Mouse (Mus musculus) limb, embryonic 11.5 days (tissue): ENCODE measurements around the gene Tmem108. TPM values are rescaled to one million over a fixed set of nuclear protein-coding genes. Genes with fewer than 3 reads are reported as not detected.

ENCODE experiments used
- ATAC-seq: fragments of 200-750 bp; cut with Nextera tagmentation; 2 replicates; pipeline ENCODE4 v1.8.0; 2017; ENCODE audit warnings: low read depth; ENCODE audit not compliant: insufficient number of reproducible peaks, low FRiP score, low TSS enrichment
- DNase-seq: peaks from one replicate; pipeline ENCODE4 v3.0.0-alpha.2; 2015; ENCODE audit warnings: low spot score
- H3K27ac ChIP-seq: fragments of 300-500 bp; sonication (generic); replicated peaks from 2 replicates; pipeline ENCODE4 v1.5.1; 2014; ENCODE audit warnings: low read depth, mild to moderate bottlenecking, low read length
- H3K27me3 ChIP-seq: fragments of 300-500 bp; sonication (generic); 2 replicates; pipeline ENCODE4 v1.6.1; 2014; ENCODE audit warnings: mild to moderate bottlenecking, low read length, mixed read lengths; ENCODE audit not compliant: control insufficient read depth, insufficient read depth
- H3K36me3 ChIP-seq: fragments of 300-500 bp; sonication (generic); 2 replicates; pipeline ENCODE4 v1.6.1; 2014; ENCODE audit warnings: mild to moderate bottlenecking, low read length, moderate library complexity, mixed read lengths; ENCODE audit not compliant: control insufficient read depth, insufficient read depth
- H3K4me1 ChIP-seq: fragments of 300-500 bp; sonication (generic); 2 replicates; pipeline ENCODE4 v1.6.1; 2014; ENCODE audit warnings: low read length, mixed read lengths; ENCODE audit not compliant: control insufficient read depth, insufficient read depth
- H3K4me2 ChIP-seq: fragments of 300-500 bp; sonication (generic); 2 replicates; pipeline ENCODE4 v1.6.1; 2014; ENCODE audit warnings: low read depth, mild to moderate bottlenecking, moderate library complexity; ENCODE audit not compliant: severe bottlenecking
- H3K4me3 ChIP-seq: fragments of 300-500 bp; sonication (generic); 2 replicates; pipeline ENCODE4 v1.5.1; 2014; ENCODE audit warnings: low read depth, low read length
- H3K9ac ChIP-seq: fragments of 300-500 bp; sonication (generic); 2 replicates; pipeline ENCODE4 v1.6.1; 2014; ENCODE audit warnings: mild to moderate bottlenecking, low read length
- H3K9me3 ChIP-seq: fragments of 300-500 bp; sonication (generic); 2 replicates; pipeline ENCODE4 v1.6.1; 2016; ENCODE audit warnings: low read length; ENCODE audit not compliant: control insufficient read depth
- WGBS: fragments of 180-500 bp; shearing (Covaris S2); extraction: QIAGEN DNeasy Blood & Tissue Kit; methylation state at CpG from one replicate; pipeline ENCODE4 v1.1.7; 2014; 5-methylcytosine and 5-hydroxymethylcytosine counted together
- polyA plus RNA-seq: library from polyadenylated mRNA; unstranded; fragments of >200 nt; fragmentation: Nextera tagmentation; extraction: Ambion mirVana; gene quantifications from 2 replicates; pipeline ENCODE4 v1.2.1, GENCODE M21; 2014

The Tmem108 gene
- polyA plus RNA-seq, 1 experiment from 2014 or later = 11.9 TPM

DNA sequence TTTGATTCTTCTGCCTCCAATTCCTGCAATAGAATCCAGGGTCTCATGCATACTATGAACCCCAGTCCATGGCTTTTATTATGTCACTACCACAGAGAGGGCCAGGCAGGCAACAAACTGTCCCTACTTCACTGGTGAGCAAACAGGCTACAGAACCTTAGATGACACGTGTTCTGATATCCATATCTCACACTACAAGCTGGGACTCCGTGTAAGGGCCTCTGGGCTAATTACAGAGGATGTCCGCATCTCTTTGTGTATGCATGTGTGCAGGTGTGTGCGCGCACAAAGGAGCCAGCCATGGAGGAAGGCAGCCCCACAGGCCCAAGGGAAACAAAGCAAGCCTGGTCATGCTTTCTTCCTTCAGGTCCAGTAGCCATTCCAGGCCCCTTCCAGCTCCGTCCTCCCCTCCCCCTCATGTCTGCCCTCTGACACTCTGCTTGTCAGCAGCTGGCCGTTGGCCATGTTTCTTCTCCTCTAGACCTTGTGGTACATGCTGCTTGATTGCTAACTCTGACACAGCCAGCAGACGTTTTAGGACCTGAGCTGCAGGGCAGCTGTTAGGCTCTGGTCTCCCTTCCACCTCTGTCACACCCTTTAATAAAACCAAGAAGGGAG lies 280.9 kb downstream of the Tmem108 start:
- 0 out of 2 replicates have a peak overlapping the region, but pooled peaks have one; percentile 51 for H3K27ac ChIP-seq
- ATAC-seq (no peak), DNase-seq (peak; percentile 52)
- no peaks in the 10 kb centered on the region for H3K27me3 ChIP-seq
- H3K36me3 ChIP-seq = no peaks in the 10 kb centered on the region
- H3K4me2 ChIP-seq = no peak overlapping the region
- no peak overlapping the region for H3K4me3 ChIP-seq
- H3K9me3 ChIP-seq = no peaks in the 10 kb centered on the region
- H3K4me1 ChIP-seq = 0 out of 2 replicates have a peak, but pooled peaks cover 3% of the 10 kb centered on the region
- H3K9ac ChIP-seq = no peak overlapping the region
- 47% methylated on average over 8 of the region's 8 CpGs for WGBS

DNA sequence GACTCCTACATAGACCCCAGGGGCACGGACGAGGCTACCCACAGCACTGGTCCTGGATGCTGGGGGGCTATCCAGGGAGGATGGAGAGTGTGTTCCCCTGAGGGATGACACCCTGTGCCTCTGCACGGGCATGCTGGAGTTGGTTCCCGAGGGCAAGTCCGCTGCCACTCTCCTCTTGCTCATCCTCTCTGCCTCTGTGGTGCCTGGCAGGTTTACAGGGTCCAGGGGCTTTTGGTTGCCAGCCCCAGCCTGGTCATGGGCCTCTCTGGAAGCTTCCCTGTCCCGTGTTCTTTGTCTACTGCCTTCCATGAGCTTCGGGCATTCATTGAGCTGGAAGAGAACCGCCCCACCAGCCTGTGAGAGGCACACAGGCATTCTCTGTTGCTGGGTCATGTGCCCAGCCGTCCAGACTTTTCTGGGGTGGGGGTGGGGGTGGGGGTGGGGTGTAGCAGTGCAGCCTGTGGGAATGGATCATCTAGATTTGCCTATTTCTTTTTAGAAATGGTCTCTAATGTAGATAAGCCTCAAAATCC lies 281.5 kb downstream of the Tmem108 start, which contains the start of gene Bfsp2:
Gene Bfsp2, minus strand, starts transcription at position 377 of the 533 bp plus-strand sequence.
- H3K9me3 ChIP-seq = no peaks in the 10 kb centered on the region
- no peak within 1 kb of the TSS for H3K4me2 ChIP-seq
- H3K4me3 ChIP-seq = no peak within 1 kb of the TSS
- H3K27me3 ChIP-seq = no peaks in the 10 kb centered on the region
- 82% methylated on average over 9 of the region's 9 CpGs for WGBS
- DNase-seq (no peak), ATAC-seq (no peak)
- H3K27ac ChIP-seq = 0 out of 2 replicates have a peak within 1 kb of the TSS, but pooled peaks have one; percentile 51
- H3K9ac ChIP-seq = no peak within 1 kb of the TSS
- 0 out of 2 replicates have a peak, but pooled peaks cover 3% of the 10 kb centered on the region for H3K4me1 ChIP-seq
- H3K36me3 ChIP-seq = no peaks in the 10 kb centered on the region

DNA sequence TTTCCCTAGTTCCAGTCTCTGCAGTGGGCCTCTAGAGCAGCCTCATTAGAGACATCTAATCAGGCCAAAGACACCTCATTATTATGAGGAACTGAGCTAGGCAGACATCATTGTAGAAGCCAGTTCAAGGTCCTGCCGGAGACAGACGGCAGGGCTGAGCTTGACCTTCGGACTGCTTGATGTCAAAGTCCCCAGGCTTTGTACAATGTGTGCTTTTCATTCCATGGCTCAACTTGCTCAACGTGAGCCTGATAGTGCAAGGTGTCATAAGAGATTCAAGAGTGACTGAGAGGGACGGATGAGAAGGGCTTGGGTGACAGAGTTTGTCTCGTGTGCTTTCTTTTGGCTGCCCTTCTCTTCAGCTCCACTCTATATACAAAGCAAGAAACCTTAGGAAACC lies 286.2 kb downstream of the Tmem108 start:
- ATAC-seq = no peak
- 84% methylated on average over 6 of the region's 6 CpGs for WGBS

DNA sequence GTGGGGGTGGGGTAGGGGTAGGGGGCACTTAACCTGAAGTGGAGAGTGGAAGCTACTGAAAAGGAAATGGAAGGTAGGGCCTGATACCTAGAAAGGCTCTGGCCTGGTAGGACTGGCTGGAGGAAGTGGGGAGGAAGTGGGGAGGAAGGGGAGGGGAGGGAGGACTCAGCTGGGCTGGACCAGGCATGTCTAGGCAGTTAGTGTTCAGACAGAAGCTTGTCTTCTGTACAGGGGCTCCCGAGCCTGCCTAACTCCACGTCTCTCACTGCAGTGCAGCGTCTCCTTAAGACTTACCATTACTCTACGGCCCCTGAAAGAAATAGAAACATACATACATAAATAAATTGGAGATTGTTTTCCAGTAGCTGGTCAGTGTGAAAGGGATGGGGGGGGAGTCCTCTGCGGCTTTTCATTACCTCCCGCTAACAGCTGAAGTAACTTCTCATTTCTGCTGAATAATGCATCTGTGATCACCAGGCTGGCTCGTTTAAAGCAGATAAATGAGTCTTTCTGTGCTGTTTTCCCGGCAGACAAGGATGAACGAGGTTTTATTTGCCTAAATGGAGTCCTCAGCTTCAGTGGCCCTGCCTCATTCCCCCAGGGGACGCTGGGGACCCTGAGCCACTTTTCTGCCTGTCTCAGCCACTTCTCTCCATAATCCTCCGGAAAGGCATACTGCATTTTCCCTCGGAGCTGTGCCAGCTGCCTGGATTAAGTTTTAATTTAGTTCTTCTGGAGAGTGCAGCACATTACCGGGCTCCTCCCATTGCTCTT lies 287.5 kb downstream of the Tmem108 start:
- 0 out of 2 replicates have a peak overlapping the region, but pooled peaks have one; percentile 14 for H3K27ac ChIP-seq
- H3K4me3 ChIP-seq = no peak overlapping the region
- no peaks in the 10 kb centered on the region for H3K27me3 ChIP-seq
- DNase-seq (no peak), ATAC-seq (peak; percentile 21; the same call in 1 of the 2 replicates)
- 39% methylated on average over 13 of the region's 13 CpGs for WGBS
- H3K4me2 ChIP-seq = no peak overlapping the region
- no peaks in the 10 kb centered on the region for H3K9me3 ChIP-seq
- H3K4me1 ChIP-seq = peaks cover 7% of the 10 kb centered on the region; the same call in 1 of the 2 replicates
- no peak overlapping the region for H3K9ac ChIP-seq
- no peaks in the 10 kb centered on the region for H3K36me3 ChIP-seq

More for the DNA sequence above, 286.2 kb downstream of the Tmem108 start:
- H3K4me3 ChIP-seq = no peak overlapping the region
- H3K4me1 ChIP-seq = peaks cover 7% of the 10 kb centered on the region; the same call in 1 of the 2 replicates
- H3K27ac ChIP-seq = no peak overlapping the region
- no peaks in the 10 kb centered on the region for H3K36me3 ChIP-seq
- no peak overlapping the region for H3K4me2 ChIP-seq
- no peak for DNase-seq
- H3K27me3 ChIP-seq = no peaks in the 10 kb centered on the region
- H3K9me3 ChIP-seq = no peaks in the 10 kb centered on the region
- no peak overlapping the region for H3K9ac ChIP-seq

DNA sequence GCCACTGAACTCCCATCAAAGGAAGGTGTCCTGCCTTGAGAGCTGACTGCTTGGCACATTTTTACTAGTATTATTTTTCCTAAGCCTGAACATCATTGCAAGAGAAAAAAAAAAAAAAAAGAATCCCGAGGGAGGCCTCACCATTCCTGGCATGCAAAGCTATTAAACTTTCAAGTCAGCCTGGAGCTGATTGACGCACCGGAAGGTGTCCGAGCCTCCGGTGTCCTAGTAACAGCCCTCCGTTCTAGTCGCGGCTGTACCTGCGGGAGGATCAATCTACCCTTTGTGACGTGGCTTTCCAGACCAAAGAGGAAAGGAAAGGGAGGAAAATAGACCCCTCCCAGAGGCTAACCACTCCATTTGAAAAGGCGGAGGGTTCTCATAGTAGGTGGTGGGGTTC lies 289.9 kb downstream of the Tmem108 start:
- DNase-seq (peak; percentile 40), ATAC-seq (no peak)
- Histone ChIP-seq H3K27me3 (no peaks in the 10 kb centered on the region), H3K9ac (no peak overlapping the region), H3K36me3 (no peaks in the 10 kb centered on the region), H3K4me1 (peaks cover 7% of the 10 kb centered on the region; the same call in 1 of the 2 replicates), H3K4me2 (0 out of 2 replicates have a peak overlapping the region, but pooled peaks have one; percentile 12), H3K9me3 (no peaks in the 10 kb centered on the region), H3K27ac (no peak overlapping the region), H3K4me3 (no peak overlapping the region)
- 19% methylated on average over 11 of the region's 11 CpGs for WGBS

DNA sequence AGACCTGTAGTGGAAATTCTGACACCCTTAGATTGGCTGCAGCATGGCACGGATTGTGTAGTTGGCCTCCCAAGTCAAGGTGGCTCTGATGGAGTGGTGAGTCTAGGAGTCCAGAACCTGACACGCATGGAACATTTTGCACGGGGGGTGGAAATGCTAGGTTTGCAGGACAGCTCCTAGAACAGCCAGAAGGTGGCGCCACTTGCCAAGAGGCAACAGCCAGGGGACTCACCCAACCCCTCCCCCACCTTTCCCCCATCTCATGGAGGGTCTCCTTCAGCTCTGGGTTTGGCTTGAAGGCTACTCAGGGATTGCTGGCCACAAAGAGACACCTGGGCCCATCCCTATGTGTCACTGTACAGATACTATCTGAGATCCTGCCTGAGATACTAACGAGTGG lies 292.1 kb downstream of the Tmem108 start:
- no peaks in the 10 kb centered on the region for H3K9me3 ChIP-seq
- H3K9ac ChIP-seq = no peak overlapping the region
- H3K4me1 ChIP-seq = peaks cover 7% of the 10 kb centered on the region; the same call in 1 of the 2 replicates
- H3K27ac ChIP-seq = no peak overlapping the region
- H3K27me3 ChIP-seq = no peaks in the 10 kb centered on the region
- ATAC-seq = no peak
- WGBS = 74% methylated on average over 5 of the region's 5 CpGs
- H3K4me3 ChIP-seq = no peak overlapping the region
- no peak overlapping the region for H3K4me2 ChIP-seq
- DNase-seq = no peak
- no peaks in the 10 kb centered on the region for H3K36me3 ChIP-seq

DNA sequence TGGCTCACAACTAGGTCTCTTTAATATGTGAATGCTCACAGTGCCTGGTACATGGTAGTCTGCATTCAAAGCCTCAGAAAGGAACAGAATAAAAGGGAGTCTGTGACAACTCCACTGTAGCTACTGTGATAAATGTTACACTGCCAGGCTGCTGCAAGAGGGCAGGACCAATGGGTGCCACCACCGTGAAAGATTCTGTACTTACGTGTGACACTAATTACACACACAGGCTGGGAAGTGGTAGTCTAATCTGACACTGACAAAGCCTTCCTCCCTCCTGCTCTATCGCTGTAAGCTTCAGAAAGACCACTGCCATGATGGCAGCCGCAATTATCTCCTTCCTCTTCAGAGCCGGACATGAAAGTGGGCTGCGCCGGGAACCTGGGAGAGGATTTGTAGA lies 292.7 kb downstream of the Tmem108 start:
- no peak overlapping the region for H3K4me2 ChIP-seq
- ATAC-seq = no peak
- peaks cover 5% of the 10 kb centered on the region; the same call in 1 of the 2 replicates for H3K4me1 ChIP-seq
- H3K9ac ChIP-seq = no peak overlapping the region
- no peaks in the 10 kb centered on the region for H3K27me3 ChIP-seq
- H3K9me3 ChIP-seq = no peaks in the 10 kb centered on the region
- no peak for DNase-seq
- H3K4me3 ChIP-seq = no peak overlapping the region
- no peaks in the 10 kb centered on the region for H3K36me3 ChIP-seq
- 77% methylated on average over 7 of the region's 7 CpGs for WGBS
- no peak overlapping the region for H3K27ac ChIP-seq

DNA sequence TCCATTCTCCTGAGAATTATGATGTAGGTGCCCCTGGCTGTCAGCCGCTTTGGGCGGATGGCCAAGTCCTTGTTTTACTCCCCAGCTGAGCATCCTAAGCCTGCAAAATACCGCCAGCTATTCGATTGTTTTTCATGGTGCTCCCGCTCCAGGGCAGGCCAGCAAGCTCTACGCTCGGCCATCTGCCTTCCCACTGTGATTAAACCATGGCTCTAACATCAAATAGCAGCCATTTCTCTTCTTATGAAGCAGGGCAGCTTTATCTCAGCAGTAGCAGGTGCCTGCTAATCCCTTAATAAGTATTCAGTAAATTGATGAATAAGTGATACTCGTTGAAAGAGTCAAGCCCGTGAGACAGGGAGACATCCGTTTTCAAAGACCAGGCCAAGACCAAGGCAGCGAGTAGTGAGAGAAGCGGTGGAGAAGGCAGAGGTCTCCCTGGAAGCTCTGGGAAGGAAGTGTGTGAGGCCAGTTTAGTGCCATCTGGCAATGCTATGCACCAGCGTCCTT lies 295.9 kb downstream of the Tmem108 start:
- Histone ChIP-seq H3K4me3 (no peak overlapping the region), H3K9me3 (no peaks in the 10 kb centered on the region), H3K36me3 (no peaks in the 10 kb centered on the region), H3K4me2 (no peak overlapping the region), H3K9ac (no peak overlapping the region), H3K4me1 (no peaks in the 10 kb centered on the region), H3K27me3 (no peaks in the 10 kb centered on the region), H3K27ac (no peak overlapping the region)
- WGBS = 78% methylated on average over 13 of the region's 13 CpGs
- ATAC-seq (no peak), DNase-seq (no peak)
